Mouse (Mus musculus) retina, embryonic 14.5 days (tissue): Measurements from ENCODE around the gene Nxnl2.
"Not testable (repeated sequence)": the region's sequence is repeated elsewhere in the genome, so short reads cannot be mapped to it uniquely, and the experiment has no call there.

Source experiments
- DNase-seq: peaks from one replicate; pipeline ENCODE4 v3.0.0-alpha.2; 2015; ENCODE audit warnings: low spot score

Nxnl2 gene

GRCm38 (mm10) chr13:51179362-51179761 lies 8.5 kb downstream of the Nxnl2 start:
- no peak for DNase-seq

GRCm38 (mm10) chr13:51182236-51182635 lies 11.4 kb downstream of the Nxnl2 start:
- no peak for DNase-seq

GRCm38 (mm10) chr13:51184896-51185295 lies 14.1 kb downstream of the Nxnl2 start:
- no peak for DNase-seq

DNA sequence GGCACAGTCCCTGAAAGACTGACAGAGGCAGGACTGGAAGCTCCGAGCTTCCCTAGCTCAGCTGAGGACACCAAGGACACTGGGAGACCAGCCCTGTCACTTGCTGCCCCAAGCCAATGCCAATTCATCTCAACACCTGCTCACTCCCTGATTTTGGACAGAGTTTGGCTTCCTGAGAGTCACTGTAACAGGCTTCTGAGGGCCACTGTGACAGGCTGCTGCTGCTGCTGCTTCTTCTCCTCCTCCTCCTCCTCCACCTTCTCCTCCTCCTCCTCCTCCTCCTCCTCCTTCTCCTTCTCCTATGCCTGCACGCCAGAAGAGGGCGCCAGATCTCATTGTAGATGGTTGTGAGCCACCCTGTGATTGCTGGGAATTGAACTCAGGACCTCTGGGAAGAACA lies 19.5 kb downstream of the Nxnl2 start:
- no peak for DNase-seq

DNA sequence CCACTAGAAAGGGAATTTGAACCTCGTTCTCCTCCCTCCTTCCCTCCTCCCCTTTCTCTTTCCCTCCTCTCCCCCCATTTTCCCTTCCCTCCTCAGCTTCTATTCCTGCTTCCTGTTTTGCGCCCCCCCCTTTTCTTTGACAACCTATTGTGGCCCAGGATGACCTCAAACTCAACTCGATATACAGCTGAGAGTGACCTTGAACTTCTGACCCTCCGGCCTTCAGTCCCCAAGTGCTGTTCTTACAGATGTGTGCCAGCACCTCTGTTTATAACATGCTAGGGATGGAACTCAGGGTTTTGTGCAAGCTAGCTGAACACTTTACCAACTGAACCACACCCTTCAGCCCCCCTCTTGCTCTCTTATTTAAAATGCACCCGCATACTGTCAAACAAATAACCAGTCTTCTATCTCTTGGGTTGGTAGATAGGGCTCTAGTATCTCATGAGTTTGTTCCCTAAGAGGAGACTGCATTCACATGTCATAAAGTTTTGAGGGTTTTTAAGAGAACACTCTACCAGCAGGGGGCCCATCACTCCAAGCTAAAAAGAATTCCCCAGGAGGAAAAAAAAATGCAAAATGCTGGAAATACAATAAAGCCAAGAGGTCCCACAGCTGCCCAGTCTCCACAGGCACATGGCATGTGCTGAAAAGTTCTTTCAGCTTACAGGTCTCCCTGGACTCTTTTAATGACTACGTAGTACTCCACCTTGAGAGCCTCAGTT lies 20.8 kb downstream of the Nxnl2 start:
- DNase-seq, result no peak

- no peak for DNase-seq
These were observed 23.1 kb downstream of the Nxnl2 start for GRCm38 (mm10) chr13:51193893-51194292.

DNA sequence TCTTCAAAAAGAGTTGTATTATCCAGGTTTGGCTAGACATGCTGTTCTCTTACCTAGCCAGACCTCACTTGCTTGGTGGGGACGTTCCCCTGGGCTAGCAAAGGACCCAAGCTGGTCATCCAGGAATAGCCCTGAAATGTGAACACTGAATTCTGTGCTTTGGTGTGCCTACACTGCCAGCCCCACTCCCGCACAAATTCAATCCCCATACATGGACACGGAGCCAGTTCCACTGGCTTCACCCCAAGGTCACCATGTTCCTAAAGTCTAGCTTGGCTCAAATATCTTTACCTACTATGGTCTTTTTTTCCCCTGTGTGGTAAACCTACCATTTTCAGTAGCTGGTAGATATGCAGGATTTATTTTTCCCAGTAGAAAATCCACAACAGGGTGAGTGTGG lies 26.9 kb downstream of the Nxnl2 start:
- no peak for DNase-seq

DNA sequence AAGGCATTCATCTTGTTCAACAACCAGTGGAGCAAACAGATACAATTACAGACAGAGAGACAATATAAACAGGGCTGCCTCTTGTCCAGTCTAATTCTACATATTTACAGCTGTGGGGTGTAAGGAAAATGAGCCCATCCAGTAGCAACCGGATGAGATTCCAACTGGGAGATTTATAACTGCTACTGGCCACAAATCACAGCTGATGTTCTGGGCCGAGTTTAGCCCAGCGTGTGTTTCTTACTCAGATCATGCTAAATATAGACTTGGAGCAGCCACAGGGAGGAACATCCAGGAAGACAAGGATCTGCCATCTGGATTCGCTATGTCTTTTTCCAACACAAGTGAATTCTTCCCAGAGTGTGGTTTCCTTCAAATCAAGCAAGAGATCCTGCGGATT lies 27.4 kb downstream of the Nxnl2 start:
- DNase-seq, result no peak

DNA sequence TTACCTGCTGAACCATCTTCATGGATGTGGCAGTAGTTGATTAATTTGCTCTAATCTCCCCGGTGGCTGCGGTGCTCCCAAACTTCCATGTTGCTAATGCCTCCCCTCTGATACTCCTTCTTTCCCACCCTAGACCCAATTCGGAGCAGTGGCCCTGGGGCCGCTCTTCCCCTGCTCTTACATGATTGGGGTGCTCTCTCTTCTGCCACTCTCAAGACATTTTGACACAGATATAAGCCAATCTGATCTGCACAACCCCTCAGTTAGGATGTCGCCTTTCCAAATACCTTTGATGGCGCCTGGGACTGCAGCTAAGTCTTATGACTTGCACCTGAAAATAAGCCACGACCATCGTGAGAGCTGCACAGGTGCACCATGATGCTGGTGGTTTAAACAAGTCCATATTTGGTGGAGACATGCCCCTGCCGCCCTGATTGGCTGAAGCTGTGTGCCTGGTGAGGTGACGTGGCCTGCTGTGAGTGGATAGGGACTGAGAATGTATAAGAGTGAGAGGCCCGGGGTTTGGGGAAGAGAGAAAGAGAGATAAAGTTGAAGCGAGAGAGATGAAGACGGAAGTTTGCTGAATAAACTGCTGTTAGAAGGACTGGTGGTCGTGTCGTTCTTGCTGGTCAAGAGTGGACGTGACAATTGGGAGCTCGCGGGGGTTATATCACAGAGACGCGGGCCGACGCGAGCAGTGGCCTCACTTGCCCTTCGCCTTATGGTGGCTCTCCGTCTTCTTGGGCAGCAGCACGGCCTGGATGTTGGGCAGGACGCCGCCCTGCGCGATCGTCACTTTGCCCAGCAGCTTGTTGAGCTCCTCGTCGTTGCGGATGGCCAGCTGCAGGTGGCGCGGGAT lies 31.4 kb downstream of the Nxnl2 start:
- DNase-seq, result not testable (repeated sequence)

DNA sequence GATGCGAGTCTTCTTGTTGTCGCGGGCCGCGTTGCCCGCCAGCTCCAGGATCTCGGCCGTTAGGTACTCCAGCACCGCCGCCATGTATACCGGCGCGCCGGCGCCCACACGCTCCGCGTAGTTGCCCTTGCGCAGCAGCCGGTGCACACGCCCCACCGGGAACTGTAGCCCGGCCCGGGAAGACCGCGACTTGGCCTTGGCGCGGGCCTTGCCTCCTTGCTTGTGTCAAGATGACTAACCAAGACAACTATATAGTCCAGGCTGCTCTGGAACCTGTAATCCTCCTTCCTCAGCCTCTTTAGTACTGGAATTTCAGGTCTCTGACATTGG lies 32.0 kb downstream of the Nxnl2 start:
- peak; percentile 68 for DNase-seq

GRCm38 (mm10) chr13:51203467-51203866 lies 32.6 kb downstream of the Nxnl2 start:
- DNase-seq, result no peak

DNA sequence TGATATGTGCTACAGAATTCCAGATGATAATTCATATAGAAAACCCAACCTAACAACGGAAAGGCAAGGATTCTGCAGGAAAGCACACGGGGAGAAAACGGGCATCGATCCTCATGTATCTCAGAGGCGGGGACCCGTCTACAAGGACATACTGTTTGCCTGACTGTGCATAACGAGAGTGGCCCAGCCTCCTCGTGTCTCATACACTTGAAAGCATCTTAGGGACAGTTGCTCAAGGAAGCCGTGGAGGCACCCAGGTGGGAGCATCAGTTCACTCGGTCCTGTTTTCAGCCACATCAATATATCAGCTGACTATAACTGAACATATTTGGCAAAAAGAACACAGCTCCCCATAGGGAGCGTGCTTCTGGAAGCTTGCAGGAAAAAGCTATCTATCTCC lies 33.3 kb downstream of the Nxnl2 start:
- DNase-seq, result not testable (repeated sequence)

GRCm38 (mm10) chr13:51207965-51208364 lies 37.1 kb downstream of the Nxnl2 start:
- DNase-seq, result peak; percentile 30

GRCm38 (mm10) chr13:51208378-51209100 lies 37.7 kb downstream of the Nxnl2 start:
- peak; percentile 75 for DNase-seq

DNA sequence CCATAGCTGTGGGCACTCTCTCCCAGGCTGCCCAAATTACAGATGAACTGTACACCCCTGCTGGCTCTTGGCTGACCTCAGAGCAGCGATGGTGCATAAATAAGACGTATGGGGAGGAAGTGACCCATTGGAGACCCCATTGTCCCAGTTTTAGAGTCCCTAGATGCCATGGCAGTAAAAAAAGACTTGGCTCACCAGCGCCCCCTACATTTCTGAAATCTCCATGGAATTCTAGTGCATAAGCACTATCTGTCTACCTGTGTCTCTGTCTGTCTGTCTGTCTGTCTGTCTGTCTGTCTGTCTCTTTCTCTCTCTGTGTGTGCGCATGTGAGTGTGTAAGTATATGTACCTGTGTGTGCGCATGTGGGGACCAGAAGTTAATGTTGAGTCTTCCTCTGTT lies 39.8 kb downstream of the Nxnl2 start:
- peak; percentile 48 for DNase-seq

DNA sequence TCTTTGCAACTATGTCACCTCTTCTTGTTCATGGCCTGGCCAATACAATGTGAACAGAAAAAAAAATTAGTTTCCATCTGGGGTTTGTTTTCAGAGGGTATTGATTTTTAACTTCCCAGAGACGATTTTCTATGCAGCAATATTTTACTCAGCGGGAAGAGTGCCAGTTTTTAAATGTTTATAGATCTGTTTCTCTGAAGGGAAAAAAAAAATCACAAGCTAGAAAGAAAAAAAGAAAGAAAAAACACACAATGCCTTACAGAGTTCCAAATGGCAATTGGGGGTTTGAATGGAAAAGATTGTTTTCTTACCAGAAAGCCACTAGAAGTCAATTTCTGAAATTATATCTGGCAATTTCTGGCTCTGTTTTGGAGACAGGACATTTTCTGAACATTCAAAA lies 43.9 kb downstream of the Nxnl2 start:
- DNase-seq, result no peak

DNA sequence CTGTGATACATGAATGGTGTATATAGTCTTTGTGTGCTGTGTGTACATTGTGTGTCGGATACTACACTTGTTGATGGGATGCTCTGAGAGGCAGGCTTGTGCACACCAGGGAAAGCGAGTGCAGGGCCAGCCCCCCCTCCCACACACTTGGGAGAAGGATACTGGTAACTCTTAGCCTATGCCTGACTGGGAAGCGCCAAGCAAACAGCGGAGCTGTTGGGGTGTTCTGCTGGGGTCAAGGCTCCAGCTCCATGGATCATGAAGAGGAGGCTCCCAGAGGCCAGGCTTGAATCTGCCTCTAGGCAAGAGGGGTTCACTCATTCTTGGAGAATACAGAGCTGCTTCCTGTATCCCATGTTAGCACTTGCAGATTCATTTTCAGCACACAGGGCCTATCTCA lies 50.1 kb downstream of the Nxnl2 start:
- no peak for DNase-seq

- no peak for DNase-seq
These were observed 50.8 kb downstream of the Nxnl2 start for GRCm38 (mm10) chr13:51221425-51222160.
